In the genomic region with DNA sequence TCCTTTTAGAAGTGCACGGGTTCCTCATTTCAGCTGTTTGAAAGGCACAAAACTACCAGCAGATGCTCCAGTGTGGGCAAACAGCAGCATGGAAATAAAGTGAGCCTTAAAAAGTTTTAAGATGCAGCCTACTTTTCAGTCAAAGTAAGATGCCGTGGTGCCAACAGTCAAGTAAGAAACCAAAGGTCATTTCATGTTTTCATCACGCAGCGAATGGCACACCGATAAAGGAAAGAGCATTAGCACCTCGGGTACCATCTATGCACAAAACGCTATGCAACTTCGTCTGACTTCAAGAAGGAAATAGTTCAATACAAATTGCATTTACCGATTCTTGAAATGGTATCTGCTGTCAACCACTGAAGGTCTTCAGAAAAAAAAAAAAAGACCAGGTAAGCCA, we compare ENCODE assay signal across 1 mouse cellular context.
TF ChIP-seq lines count a peak whose summit lies in the region.

No protein-coding gene starts in this region.

TF ChIP-seq in myocyte, 11 proteins besides CTCF, POLR2A, EP300 and RAD21 (continued from another document):
- TF ChIP-seq E2F4 (IDR thresholded peaks at IDR 0.05; ENCODE audit: insufficient read depth) (no peak), SRF (IDR thresholded peaks at IDR 0.05; ENCODE audit: control insufficient read depth, insufficient read length, low read depth) (no peak), MYOD1 (IDR thresholded peaks at IDR 0.05; ENCODE audit: control insufficient read depth in 1 of 3, insufficient read length in 2 of 3, low read depth in 2 of 3) (no peak), MAX (IDR thresholded peaks at IDR 0.05; ENCODE audit: low read depth) (no peak), REST (IDR thresholded peaks at IDR 0.05; ENCODE audit: insufficient read depth, insufficient read length) (no peak), TCF12 (IDR thresholded peaks at IDR 0.05; ENCODE audit: insufficient read depth, poor library complexity, severe bottlenecking) (no peak)
